Mouse (Mus musculus) heart, adult 2 months (tissue): Measurements from ENCODE around the gene Arhgap29.

Experiments used
- CTCF ChIP-seq: fragments of 200-600 bp; IDR thresholded peaks from 2 replicates; pipeline ENCODE4 v1.8.1; 2022; ENCODE audit warnings: antibody characterized with exemption, mild to moderate bottlenecking, moderate library complexity
- EP300 ChIP-seq: fragments of 200-500 bp; IDR thresholded peaks from 2 replicates; pipeline ENCODE4 v1.6.1; 2011; ENCODE audit warnings: low read depth, low read length, control low read depth; ENCODE audit not compliant: insufficient read depth
- POLR2A ChIP-seq: fragments of 200-500 bp; IDR thresholded peaks from 2 replicates; pipeline ENCODE4 v1.6.1; 2011; ENCODE audit warnings: mild to moderate bottlenecking, low read depth, low read length, control low read depth; ENCODE audit not compliant: insufficient read depth

- TF ChIP-seq CTCF: no peak
- no peak for TF ChIP-seq EP300
- TF ChIP-seq POLR2A: no peak
Measured at GRCm38 (mm10) chr3:122001568-122001967, 49.2 kb downstream of the Arhgap29 start.
